Mouse (Mus musculus): ENCODE measurements at regions not wholly inside any gene's neighbourhood (a gene's known extent, or its start where the extent isn't known, plus 50 kb on each side); places are given as distances from the start of the nearest gene placed in this dataset.

DNA sequence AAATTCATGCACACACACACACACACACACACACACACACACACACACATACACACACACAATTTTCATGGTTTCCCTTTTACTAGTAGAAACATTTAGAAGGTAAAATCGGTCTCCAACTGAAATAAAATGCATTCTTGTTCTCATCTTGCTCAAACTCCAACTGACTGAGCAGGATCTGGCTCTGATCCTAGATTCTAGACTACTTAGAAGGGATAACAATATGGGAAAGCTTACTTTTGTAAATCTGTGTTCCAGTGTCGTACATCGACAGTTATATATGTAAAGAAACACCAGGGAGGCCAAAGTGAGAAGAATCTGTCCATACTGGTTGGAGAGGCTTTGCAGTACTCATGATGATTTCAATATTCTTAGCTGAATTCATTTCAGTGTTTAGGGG, 304.6 kb downstream of the Otol1 start:
- TF ChIP-seq CTCF (IDR thresholded peaks at IDR 0.05; ENCODE audit: low read depth) (no peak), EP300 (IDR thresholded peaks at IDR 0.05; ENCODE audit: low read depth) (no peak)

Data from heart, postnatal 0 days (tissue).